Mouse (Mus musculus) cerebellum, postnatal 4 days (tissue): ENCODE data around the gene Hist2h3b.
"Not testable (repeated sequence)": the region's sequence is repeated elsewhere in the genome, so short reads cannot be mapped to it uniquely, and the experiment has no call there.

Source experiments
- DNase-seq, 2 experiments: peaks; one replicate each; pipeline ENCODE4 v3.0.0; 2022; ENCODE audit warnings: low spot score in 2 of 2, mixed read lengths in 1 of 2

Gene Hist2h3b

GRCm38 (mm10) chr3:96262216-96262875 is 6.1 kb upstream of the Hist2h3b start:
- DNase-seq: peak in 1 of 2 experiments; percentile 66

- DNase-seq: peak; percentile 79 to 93
Observed at GRCm38 (mm10) chr3:96262979-96263550, 5.4 kb upstream of the Hist2h3b start, which contains the start of gene Hist2h4. Hist2h4 (minus strand) TSS chr3:96263311.

GRCm38 (mm10) chr3:96263558-96264403 is 4.7 kb upstream of the Hist2h3b start:
- peak in 1 of 2 experiments; percentile 39 for DNase-seq

- no peak for DNase-seq
Observed at GRCm38 (mm10) chr3:96264404-96264949, 4.0 kb upstream of the Hist2h3b start.

- DNase-seq: no peak
Observed at GRCm38 (mm10) chr3:96266132-96266710, 2.2 kb upstream of the Hist2h3b start.

GRCm38 (mm10) chr3:96267541-96267940 is 913 bp upstream of the Hist2h3b start:
- no peak for DNase-seq

GRCm38 (mm10) chr3:96268776-96269378 is 423 bp downstream of the Hist2h3b start:
- peak in 1 of 2 experiments; percentile 22 for DNase-seq

GRCm38 (mm10) chr3:96269511-96270474 is 1.3 kb downstream of the Hist2h3b start, which contains the start of gene Hist2h2bb:
Hist2h2bb (plus strand) TSS chr3:96269752.
- peak; percentile 52 to 82 for DNase-seq

GRCm38 (mm10) chr3:96273591-96274465 is 5.4 kb downstream of the Hist2h3b start:
- DNase-seq: no peak

- DNase-seq: peak in 1 of 2 experiments; percentile 37
Observed at GRCm38 (mm10) chr3:96277428-96277799, 9.0 kb downstream of the Hist2h3b start.

GRCm38 (mm10) chr3:96277800-96278624 is 9.6 kb downstream of the Hist2h3b start:
- DNase-seq: peak; percentile 94 to 95

- no peak for DNase-seq
Observed at GRCm38 (mm10) chr3:96280660-96281059, 12.2 kb downstream of the Hist2h3b start.

- no peak for DNase-seq
Observed at GRCm38 (mm10) chr3:96284457-96284856, 16.0 kb downstream of the Hist2h3b start.

GRCm38 (mm10) chr3:96287334-96287733 is 18.9 kb downstream of the Hist2h3b start:
- DNase-seq: not testable (repeated sequence)

GRCm38 (mm10) chr3:96289201-96289600 is 20.7 kb downstream of the Hist2h3b start:
- DNase-seq: no peak

- not testable (repeated sequence) for DNase-seq
Observed at GRCm38 (mm10) chr3:96290727-96291126, 22.3 kb downstream of the Hist2h3b start.

GRCm38 (mm10) chr3:96292641-96293040 is 24.2 kb downstream of the Hist2h3b start:
- no peak for DNase-seq

- DNase-seq: no peak
Observed at GRCm38 (mm10) chr3:96293368-96293767, 24.9 kb downstream of the Hist2h3b start.
